Mouse (Mus musculus) heart, adult 2 months (tissue): ENCODE data around the gene Hist1h3e. TPM values are rescaled to one million over a fixed set of nuclear protein-coding genes. Genes with fewer than 3 reads are reported as not detected.
"Not testable (repeated sequence)": the region's sequence is repeated elsewhere in the genome, so short reads cannot be mapped to it uniquely, and the experiment has no call there.

Experiments
- DNase-seq, 2 experiments: peaks; one replicate each; pipeline ENCODE4 v3.0.0; 2021
- H3K27ac ChIP-seq: fragments of 200-600 bp; 2 replicates; pipeline ENCODE4 v1.8.1; 2022
- H3K27me3 ChIP-seq: fragments of 200-500 bp; 2 replicates; pipeline ENCODE4 v1.6.1; 2012; ENCODE audit warnings: mild to moderate bottlenecking, low read length, inconsistent platforms, mixed read lengths; ENCODE audit not compliant: control insufficient read depth, insufficient read depth
- H3K36me3 ChIP-seq: fragments of 200-500 bp; 2 replicates; pipeline ENCODE4 v1.6.1; 2012; ENCODE audit warnings: low read length, inconsistent platforms; ENCODE audit not compliant: control insufficient read depth, insufficient read depth
- H3K4me1 ChIP-seq: fragments of 200-500 bp; 2 replicates; pipeline ENCODE4 v1.6.1; 2011; ENCODE audit warnings: low read length; ENCODE audit not compliant: control insufficient read depth, insufficient read depth
- H3K4me3 ChIP-seq: fragments of 200-600 bp; 2 replicates; pipeline ENCODE4 v1.8.1; 2022
- H3K79me2 ChIP-seq: fragments of 200-500 bp; replicated peaks from 2 replicates; pipeline ENCODE4 v1.6.1; 2012; ENCODE audit warnings: mild to moderate bottlenecking, inconsistent platforms, low read length, moderate library complexity, mixed read lengths; ENCODE audit not compliant: control insufficient read depth, insufficient read depth
- H3K9ac ChIP-seq: fragments of 200-500 bp; 2 replicates; pipeline ENCODE4 v1.6.1; 2012; ENCODE audit warnings: low read depth, mild to moderate bottlenecking, control low read depth, inconsistent platforms, low read length, mixed read lengths
- CTCF ChIP-seq: fragments of 200-600 bp; IDR thresholded peaks from 2 replicates; pipeline ENCODE4 v1.8.1; 2022; ENCODE audit warnings: antibody characterized with exemption, mild to moderate bottlenecking, moderate library complexity
- EP300 ChIP-seq: fragments of 200-500 bp; IDR thresholded peaks from 2 replicates; pipeline ENCODE4 v1.6.1; 2011; ENCODE audit warnings: low read depth, low read length, control low read depth; ENCODE audit not compliant: insufficient read depth
- POLR2A ChIP-seq: fragments of 200-500 bp; IDR thresholded peaks from 2 replicates; pipeline ENCODE4 v1.6.1; 2011; ENCODE audit warnings: mild to moderate bottlenecking, low read depth, low read length, control low read depth; ENCODE audit not compliant: insufficient read depth
- WGBS: fragments of 180-500 bp; shearing (Covaris S2); methylation state at CpG from one replicate; pipeline ENCODE4 v1.1.7; 2018; 5-methylcytosine and 5-hydroxymethylcytosine counted together
- intact Hi-C: fragments of 180-260 bp; cut with DNase I; formaldehyde crosslinking; loops from one replicate; pipeline ENCODE4 v1.15.1; 2025
- polyA plus RNA-seq: library from polyadenylated mRNA; depleted of rRNA; stranded (reverse); fragments of >200 nt; gene quantifications from 2 replicates; pipeline ENCODE4 v1.2.3, GENCODE M21; 2012
- total RNA-seq, 2 experiments: library from RNA; stranded (reverse); gene quantifications; 2 replicates each; pipeline ENCODE4 v1.2.3; 2021

Hist1h3e gene
- total and polyA plus RNA-seq, 3 experiments = 2.0 to 14.6 (median 14.0) TPM

- H3K9ac ChIP-seq = no peak overlapping the region
- no peak overlapping the region for H3K4me3 ChIP-seq
- 81% methylated on average over 5 of the region's 5 CpGs for WGBS
These were observed 15.5 kb downstream of the Hist1h3e start for GRCm38 (mm10) chr13:23546694-23547093.

GRCm38 (mm10) chr13:23544787-23545120 lies 17.4 kb downstream of the Hist1h3e start:
- H3K4me3 ChIP-seq = peak overlapping the region; percentile 81
- H3K9ac ChIP-seq = peak overlapping the region; percentile 60
- not testable (repeated sequence) for H3K27ac ChIP-seq, H3K36me3 ChIP-seq, H3K79me2 ChIP-seq, H3K4me1 ChIP-seq, H3K27me3 ChIP-seq, DNase-seq
- intact Hi-C loops = loop anchor here (2.0 kb wide), 1 partner anchor 14 kb away; the partner anchor contains the start of gene Hist1h4h
- 0% methylated on average over 13 of the region's 14 CpGs for WGBS

More at GRCm38 (mm10) chr13:23546694-23547093, 15.5 kb downstream of the Hist1h3e start:
- H3K36me3 ChIP-seq = no peaks in the 10 kb centered on the region
- intact Hi-C loops = no loop called here
- TF ChIP-seq EP300 (no peak), POLR2A (no peak), CTCF (no peak)
- H3K27me3 ChIP-seq = no peaks in the 10 kb centered on the region
- H3K4me1 ChIP-seq = no peaks in the 10 kb centered on the region; the same call in 1 of the 2 replicates
- H3K79me2 ChIP-seq = no peaks in the 10 kb centered on the region
- DNase-seq = no peak
- no peak overlapping the region for H3K27ac ChIP-seq

GRCm38 (mm10) chr13:23543965-23544786 lies 18.0 kb downstream of the Hist1h3e start, which contains the start of gene Hist1h3f:
Hist1h3f (plus strand) TSS chr13:23544052.
- Histone ChIP-seq H3K4me1 (no peaks in the 10 kb centered on the region; the same call in 1 of the 2 replicates), H3K4me3 (peak within 1 kb of the TSS; percentile 81), H3K9ac (peak within 1 kb of the TSS; percentile 95), H3K27me3 (no peaks in the 10 kb centered on the region), H3K36me3 (no peaks in the 10 kb centered on the region), H3K27ac (peak within 1 kb of the TSS; percentile 84), H3K79me2 (no peaks in the 10 kb centered on the region)
- under 1% methylated on average over 30 of the region's 45 CpGs for WGBS
- TF ChIP-seq POLR2A = peak; percentile 95
- TF ChIP-seq CTCF = no peak
- TF ChIP-seq EP300 = no peak
- peak; percentile 78 to 80 for DNase-seq
- intact Hi-C loops = loop anchor here (2.0 kb wide), 1 partner anchor 13 kb away; the partner anchor contains the start of gene Hist1h4h

- peak; percentile 69 to 79 for DNase-seq
- H3K36me3 ChIP-seq, H3K4me1 ChIP-seq, H3K79me2 ChIP-seq, H3K27me3 ChIP-seq, intact Hi-C loops: not testable (repeated sequence)
- under 1% methylated on average over 42 of the region's 42 CpGs for WGBS
- Histone ChIP-seq H3K9ac (peak within 1 kb of the TSS; percentile 54), H3K4me3 (peak within 1 kb of the TSS; percentile 81), H3K27ac (peak within 1 kb of the TSS; percentile 84)
- TF ChIP-seq POLR2A = peak; percentile 65
These were observed 19.1 kb downstream of the Hist1h3e start, which contains the start of gene Hist1h2bh for GRCm38 (mm10) chr13:23542999-23543607. Hist1h2bh (minus strand) TSS chr13:23543392.

GRCm38 (mm10) chr13:23542225-23542980 lies 19.8 kb downstream of the Hist1h3e start:
- Histone ChIP-seq H3K4me3 (peak overlapping the region; percentile 81), H3K9ac (peak overlapping the region; percentile 54)
- intact Hi-C loops, H3K27ac ChIP-seq, DNase-seq, H3K4me1 ChIP-seq, H3K79me2 ChIP-seq, H3K36me3 ChIP-seq, H3K27me3 ChIP-seq: not testable (repeated sequence)
- WGBS = 16% methylated on average over 3 of the region's 3 CpGs

GRCm38 (mm10) chr13:23541497-23541896 lies 20.7 kb downstream of the Hist1h3e start:
- TF ChIP-seq EP300 = no peak
- TF ChIP-seq CTCF = no peak
- TF ChIP-seq POLR2A = no peak
- DNase-seq = no peak
- no peaks in the 10 kb centered on the region for H3K79me2 ChIP-seq
- H3K27me3 ChIP-seq = no peaks in the 10 kb centered on the region
- no peak overlapping the region for H3K27ac ChIP-seq
- no peak overlapping the region for H3K9ac ChIP-seq
- no peaks in the 10 kb centered on the region for H3K36me3 ChIP-seq
- no peak overlapping the region for H3K4me3 ChIP-seq
- intact Hi-C loops = no loop called here
- no peaks in the 10 kb centered on the region; the same call in 1 of the 2 replicates for H3K4me1 ChIP-seq
- 89% methylated on average over 3 of the region's 3 CpGs for WGBS

- H3K4me3 ChIP-seq, H3K4me1 ChIP-seq, H3K27ac ChIP-seq, H3K9ac ChIP-seq, H3K27me3 ChIP-seq, intact Hi-C loops, H3K79me2 ChIP-seq, DNase-seq, H3K36me3 ChIP-seq: not testable (repeated sequence)
- WGBS = 76% methylated on average over 1 of the region's 1 CpGs
These were observed 22.3 kb downstream of the Hist1h3e start for GRCm38 (mm10) chr13:23539821-23540220.
